8 mouse cellular contexts compared by ENCODE assay signal in genomic region chr5:123572357-123573186, GRCm38 (mm10). TPM values are rescaled to one million over a fixed set of nuclear protein-coding genes. Genes with fewer than 3 reads are reported as not detected.
DNase-seq lines count a peak whose midpoint lies in the region; ATAC-seq lines count a peak whose summit lies in the region.

Gene Vps33a (minus strand): TSS chr5:123573038.

- H3K4me2 ChIP-seq in hindbrain, embryonic 15.5 days, result peak within 1 kb of the TSS; percentile 84

- peak within 1 kb of the TSS; percentile 87 for H3K27ac ChIP-seq in hindbrain, embryonic 15.5 days (replicated peaks)

- under 1% methylated on average over 54 of the region's 54 CpGs for WGBS in hindbrain, embryonic 15.5 days

- H3K9me3 ChIP-seq in hindbrain, embryonic 15.5 days, result no peaks in the 10 kb centered on the region

- peak within 1 kb of the TSS; percentile 93 for H3K4me3 ChIP-seq in hindbrain, embryonic 15.5 days

- ATAC-seq in hindbrain, embryonic 15.5 days (ENCODE audit: low FRiP score, low read depth), result peak; percentile 94

- H3K4me1 ChIP-seq in hindbrain, embryonic 15.5 days (replicated peaks), result peaks cover 11% of the 10 kb centered on the region

- H3K36me3 ChIP-seq in hindbrain, embryonic 15.5 days, result peaks cover 28% of the 10 kb centered on the region

- no peaks in the 10 kb centered on the region for H3K27me3 ChIP-seq in hindbrain, embryonic 15.5 days

- peak; percentile 98 for DNase-seq in T-cell, adult 2 months (ENCODE audit: low spot score)
- DNase-seq in cerebellum, postnatal 36 days, result peak; percentile 98
- DNase-seq in frontal cortex, postnatal 36 days (ENCODE audit: low spot score in 2 of 2), result peak; percentile 97 to 98
- DNase-seq in left cerebral cortex, adult 11 months (ENCODE audit: low spot score), result peak; percentile 95
- peak; percentile 98 to 99 for DNase-seq in lung, postnatal 4 days
- DNase-seq in retina, postnatal 7 days (ENCODE audit: low read depth, low spot score), result peak; percentile 96
- peak; percentile 96 for DNase-seq in urinary bladder, adult 2 months (ENCODE audit: low spot score)

- H3K9ac ChIP-seq in hindbrain, embryonic 15.5 days, result peak within 1 kb of the TSS; percentile 77

RNA-seq across cellular contexts. Expression of gene Vps33a, which starts in this region (rescaled TPM):
- 38.1 and 38.7 TPM in 2 replicates for polyA plus RNA-seq in hindbrain, embryonic 15.5 days (2015; fragmentation: Nextera tagmentation; extraction: Ambion mirVana)
- polyA plus RNA-seq in urinary bladder, adult 2 months (2012; rRNA removed), result 14.6 and 17.7 TPM in 2 replicates

Comparison
In these comparisons a context has a peak if more than half of its experiments do, and no peak if none do; other contexts are left out.
1. Peak in every context shown above with its lines: DNase-seq, ATAC-seq, H3K4me3 ChIP-seq and H3K27ac ChIP-seq.